Mouse (Mus musculus): ENCODE data around the gene Ubac2.

DNA sequence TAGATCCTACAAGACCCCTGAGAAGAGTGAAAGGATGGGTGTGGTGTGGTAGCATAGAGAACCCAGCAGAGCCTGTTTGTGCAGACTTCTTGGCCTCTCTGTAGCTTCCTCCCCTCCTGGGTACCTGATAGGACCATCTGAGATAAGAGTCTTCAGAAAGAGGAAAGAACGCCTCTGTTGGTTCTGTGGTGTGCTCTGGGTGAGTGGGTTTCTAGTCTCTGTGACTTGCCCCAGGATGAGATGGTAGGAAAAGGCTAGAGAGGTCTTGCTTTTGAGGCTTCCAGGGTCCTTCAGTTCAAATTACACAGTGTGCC lies 117.1 kb downstream of the Ubac2 start:
- TF ChIP-seq CTCF (IDR thresholded peaks at IDR 0.05; ENCODE audit: low read depth, low read length) (no peak), TAL1 (conservative IDR thresholded peaks at IDR 0.05; ENCODE audit: low read depth, low read length) (no peak), POLR2AphosphoS5 (IDR thresholded peaks at IDR 0.05; ENCODE audit: insufficient replicate concordance, low read depth, low read length) (no peak), GATA1 (IDR thresholded peaks at IDR 0.05; ENCODE audit: borderline replicate concordance, low read length) (no peak)
